Mouse (Mus musculus): ENCODE measurements around the gene Arhgef40.

- TF ChIP-seq POLR2A (IDR thresholded peaks at IDR 0.05; ENCODE audit: insufficient read depth, low read depth, low read length) (no peak), CTCF (IDR thresholded peaks at IDR 0.05) (no peak)
Measured at GRCm38 (mm10) chr14:52012085-52012484, 27.6 kb downstream of the Arhgef40 start.

Measured in heart, adult 2 months (tissue).